Mouse (Mus musculus) embryonic facial prominence, embryonic 11.5 days (tissue): Measurements from ENCODE around the gene Fntb. TPM values are rescaled to one million over a fixed set of nuclear protein-coding genes. Genes with fewer than 3 reads are reported as not detected.
A peak's percentile ranks its signal among the peaks of the same experiment; 100 is the strongest.

Experiments
- ATAC-seq: fragments of 200-750 bp; cut with Nextera tagmentation; replicated peaks from 2 replicates; pipeline ENCODE4 v1.8.0; 2017; ENCODE audit warnings: low read depth; ENCODE audit not compliant: insufficient number of reproducible peaks, low FRiP score, low TSS enrichment
- DNase-seq: peaks from one replicate; pipeline ENCODE4 v3.0.0-alpha.2; 2015; ENCODE audit warnings: low spot score
- H3K27ac ChIP-seq: fragments of 300-500 bp; sonication (generic); replicated peaks from 2 replicates; pipeline ENCODE4 v1.5.1; 2014; ENCODE audit warnings: mild to moderate bottlenecking, low read depth, low read length, control low read depth
- H3K27me3 ChIP-seq: fragments of 300-500 bp; sonication (generic); 2 replicates; pipeline ENCODE4 v1.6.1; 2014; ENCODE audit warnings: mild to moderate bottlenecking, low read length, moderate library complexity, mixed read lengths; ENCODE audit not compliant: control insufficient read depth, insufficient read depth
- H3K36me3 ChIP-seq: fragments of 300-500 bp; sonication (generic); replicated peaks from 2 replicates; pipeline ENCODE4 v1.6.1; 2014; ENCODE audit warnings: low read depth, mild to moderate bottlenecking, low read length, moderate library complexity, mixed read lengths; ENCODE audit not compliant: control insufficient read depth, insufficient read depth
- H3K4me1 ChIP-seq: fragments of 300-500 bp; sonication (generic); 2 replicates; pipeline ENCODE4 v1.6.1; 2014; ENCODE audit warnings: low read length, mixed read lengths; ENCODE audit not compliant: control insufficient read depth, insufficient read depth
- H3K4me2 ChIP-seq: fragments of 300-500 bp; sonication (generic); 2 replicates; pipeline ENCODE4 v1.6.1; 2014; ENCODE audit warnings: low read depth, mild to moderate bottlenecking, control low read depth, low read length, moderate library complexity
- H3K4me3 ChIP-seq: fragments of 300-500 bp; sonication (generic); 2 replicates; pipeline ENCODE4 v1.5.1; 2014; ENCODE audit warnings: low read depth, low read length, control low read depth
- H3K9ac ChIP-seq: fragments of 300-500 bp; sonication (generic); replicated peaks from 2 replicates; pipeline ENCODE4 v1.6.1; 2014; ENCODE audit warnings: mild to moderate bottlenecking, control low read depth, low read length
- H3K9me3 ChIP-seq: fragments of 300-500 bp; sonication (generic); replicated peaks from 2 replicates; pipeline ENCODE4 v1.6.1; 2016; ENCODE audit warnings: mild to moderate bottlenecking, low read length, inconsistent platforms, mixed read lengths; ENCODE audit not compliant: control insufficient read depth
- WGBS: fragments of 180-500 bp; shearing (Covaris S2); extraction: QIAGEN DNeasy Blood & Tissue Kit; methylation state at CpG from one replicate; pipeline ENCODE4 v1.1.7; 2014; 5-methylcytosine and 5-hydroxymethylcytosine counted together
- polyA plus RNA-seq: library from polyadenylated mRNA; unstranded; fragments of >200 nt; fragmentation: Nextera tagmentation; extraction: Ambion mirVana; gene quantifications from 2 replicates; pipeline ENCODE4 v1.2.1, GENCODE M21; 2014

The Fntb gene
- polyA plus RNA-seq, 1 experiment from 2014 or later: 47.7 TPM

- no peak overlapping the region for H3K9ac ChIP-seq
- no peak overlapping the region for H3K4me3 ChIP-seq
- no peak overlapping the region for H3K27ac ChIP-seq
- H3K27me3 ChIP-seq: peaks cover 7% of the 10 kb centered on the region
- H3K9me3 ChIP-seq: no peaks in the 10 kb centered on the region
- no peak overlapping the region for H3K4me2 ChIP-seq
- 39% methylated on average over 4 of the region's 4 CpGs for WGBS
- DNase-seq (no peak), ATAC-seq (no peak)
- H3K36me3 ChIP-seq: no peaks in the 10 kb centered on the region
- H3K4me1 ChIP-seq: no peaks in the 10 kb centered on the region
Observed at GRCm38 (mm10) chr12:76816720-76817119, 51.3 kb downstream of the Fntb start.

DNA sequence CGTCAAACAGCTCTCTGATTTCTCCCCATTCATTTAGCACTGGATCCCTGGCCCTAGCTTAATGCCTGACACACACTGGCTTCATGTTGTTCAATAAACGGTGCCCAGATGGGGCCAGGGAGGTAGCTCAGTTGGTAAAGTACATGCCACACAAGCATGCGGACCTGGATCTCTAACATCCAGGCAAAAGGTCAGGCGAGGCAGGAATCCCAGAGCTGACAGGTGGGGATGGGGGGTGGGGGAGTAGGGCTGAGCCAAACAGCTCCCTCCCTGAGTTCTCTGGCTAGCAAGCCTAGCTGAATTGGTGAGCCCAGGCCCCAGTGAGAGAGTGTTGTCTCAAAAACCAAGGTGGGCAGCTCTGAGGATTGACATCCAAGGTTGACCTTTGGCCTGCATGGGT is 51.8 kb downstream of the Fntb start:
- H3K4me2 ChIP-seq: no peak overlapping the region
- peaks cover 4% of the 10 kb centered on the region; the same call in 1 of the 2 replicates for H3K4me1 ChIP-seq
- DNase-seq: no peak
- no peak overlapping the region for H3K4me3 ChIP-seq
- no peaks in the 10 kb centered on the region for H3K9me3 ChIP-seq
- WGBS: 46% methylated on average over 4 of the region's 4 CpGs
- no peak for ATAC-seq
- H3K9ac ChIP-seq: 0 out of 2 replicates have a peak overlapping the region, but pooled peaks have one; percentile 10
- H3K36me3 ChIP-seq: no peaks in the 10 kb centered on the region
- no peak overlapping the region for H3K27ac ChIP-seq
- H3K27me3 ChIP-seq: peaks cover 10% of the 10 kb centered on the region

- no peak overlapping the region for H3K27ac ChIP-seq
- peaks cover 4% of the 10 kb centered on the region; the same call in 1 of the 2 replicates for H3K4me1 ChIP-seq
- H3K9me3 ChIP-seq: no peaks in the 10 kb centered on the region
- ATAC-seq: no peak; the same call in 1 of the 2 replicates
- peak; percentile 66 for DNase-seq
- peaks cover 13% of the 10 kb centered on the region for H3K27me3 ChIP-seq
- WGBS: 49% methylated on average over 4 of the region's 4 CpGs
- H3K36me3 ChIP-seq: no peaks in the 10 kb centered on the region
- H3K4me3 ChIP-seq: no peak overlapping the region
- H3K4me2 ChIP-seq: no peak overlapping the region
- no peak overlapping the region for H3K9ac ChIP-seq
Observed at GRCm38 (mm10) chr12:76818120-76818519, 52.7 kb downstream of the Fntb start.

GRCm38 (mm10) chr12:76818908-76819307 is 53.5 kb downstream of the Fntb start:
- WGBS: 89% methylated on average over 9 of the region's 9 CpGs

DNA sequence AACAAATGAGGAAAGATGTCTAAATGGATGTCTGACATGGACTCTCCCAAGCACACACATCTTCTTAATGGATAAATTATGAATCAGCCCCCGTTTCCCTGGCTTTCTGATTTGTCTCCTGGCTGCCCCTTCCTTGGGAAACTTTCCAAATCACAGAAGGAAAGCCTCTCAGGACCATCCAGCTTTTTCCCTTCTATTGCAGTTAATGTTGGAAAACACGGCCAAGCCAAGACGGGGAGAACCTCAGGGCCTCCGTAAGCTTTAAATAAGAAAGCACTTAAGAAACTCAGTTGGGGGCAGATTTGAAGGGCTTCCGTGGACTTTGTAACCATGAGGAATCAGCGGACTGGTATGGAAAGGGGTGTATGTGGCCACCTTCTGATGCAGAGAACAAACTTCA is 54.4 kb downstream of the Fntb start:
- H3K4me1 ChIP-seq: peaks cover 4% of the 10 kb centered on the region; the same call in 1 of the 2 replicates

More at GRCm38 (mm10) chr12:76818908-76819307, 53.5 kb downstream of the Fntb start:
- ATAC-seq: no peak
- Histone ChIP-seq H3K27me3 (peaks cover 13% of the 10 kb centered on the region), H3K4me1 (peaks cover 4% of the 10 kb centered on the region; the same call in 1 of the 2 replicates), H3K36me3 (no peaks in the 10 kb centered on the region), H3K4me3 (no peak overlapping the region), H3K4me2 (no peak overlapping the region), H3K9ac (no peak overlapping the region), H3K27ac (no peak overlapping the region), H3K9me3 (no peaks in the 10 kb centered on the region)
- DNase-seq: no peak

DNA sequence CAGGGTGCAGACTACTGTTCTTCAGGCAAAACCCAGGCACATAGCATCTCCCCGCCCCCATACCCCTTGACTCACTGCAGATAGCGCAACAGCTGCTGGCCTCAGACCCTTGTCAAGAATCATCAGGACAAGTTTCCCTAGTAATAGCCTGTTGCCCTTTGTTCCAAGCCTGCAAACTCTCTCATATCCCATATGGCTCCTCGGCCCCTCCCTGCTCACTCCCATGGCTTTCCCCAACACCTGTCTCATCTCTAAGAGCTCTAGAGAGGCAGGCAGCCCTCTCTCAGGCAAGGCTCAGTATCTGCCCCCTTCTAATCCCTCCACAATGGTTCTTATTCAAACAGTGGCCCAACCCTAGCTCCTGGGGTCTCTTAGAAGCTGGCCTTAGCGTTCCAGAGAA is 55.2 kb downstream of the Fntb start:
- Histone ChIP-seq H3K4me1 (peaks cover 4% of the 10 kb centered on the region; the same call in 1 of the 2 replicates), H3K36me3 (no peaks in the 10 kb centered on the region), H3K9me3 (no peaks in the 10 kb centered on the region), H3K9ac (no peak overlapping the region), H3K4me3 (no peak overlapping the region), H3K4me2 (no peak overlapping the region), H3K27ac (no peak overlapping the region), H3K27me3 (peaks cover 13% of the 10 kb centered on the region)
- no peak for ATAC-seq
- 43% methylated on average over 4 of the region's 4 CpGs for WGBS
- DNase-seq: no peak

More for the DNA sequence above, 54.4 kb downstream of the Fntb start:
- H3K9ac ChIP-seq: no peak overlapping the region
- no peaks in the 10 kb centered on the region for H3K36me3 ChIP-seq
- 78% methylated on average over 6 of the region's 6 CpGs for WGBS
- H3K27ac ChIP-seq: no peak overlapping the region
- H3K27me3 ChIP-seq: peaks cover 13% of the 10 kb centered on the region
- H3K4me3 ChIP-seq: no peak overlapping the region
- ATAC-seq: no peak
- no peak for DNase-seq
- no peaks in the 10 kb centered on the region for H3K9me3 ChIP-seq
- no peak overlapping the region for H3K4me2 ChIP-seq

DNA sequence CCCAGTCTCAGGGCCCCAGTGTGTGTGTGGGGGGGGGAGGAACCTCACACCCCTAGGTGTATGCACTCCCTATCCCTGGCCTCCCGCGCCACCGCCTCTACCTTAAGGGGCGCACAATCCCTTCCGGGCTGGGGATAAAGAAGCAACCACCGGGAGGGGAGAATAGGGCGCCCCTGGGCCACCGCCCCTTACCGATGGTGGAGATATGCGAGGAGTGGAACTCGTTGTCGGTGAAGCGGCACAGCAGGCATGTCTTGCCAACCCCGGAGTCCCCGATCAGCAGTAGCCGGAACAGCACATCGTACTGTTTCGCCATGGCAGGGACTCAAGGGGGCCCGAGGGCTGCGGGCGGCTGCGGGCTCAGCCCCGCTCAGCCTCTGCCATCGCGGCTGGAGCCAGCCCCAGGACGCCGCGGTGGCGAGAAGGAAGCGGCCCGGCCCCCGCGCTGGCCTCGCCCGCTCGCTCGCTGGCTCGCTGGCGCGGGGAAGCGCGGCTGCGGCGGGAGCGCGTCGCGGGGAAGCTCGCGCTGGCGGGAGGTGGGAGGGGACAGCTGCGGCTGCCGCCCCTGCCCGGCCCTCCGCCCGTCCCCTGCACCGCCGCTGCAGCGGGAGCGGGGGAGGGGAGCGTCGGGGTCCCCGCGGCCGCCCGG is 56.7 kb downstream of the Fntb start:
- Histone ChIP-seq H3K4me2 (peak overlapping the region; percentile 97), H3K9me3 (no peaks in the 10 kb centered on the region), H3K36me3 (no peaks in the 10 kb centered on the region), H3K9ac (peak overlapping the region; percentile 85), H3K27ac (no peak overlapping the region; the same call in 1 of the 2 replicates), H3K4me1 (peaks cover 4% of the 10 kb centered on the region; the same call in 1 of the 2 replicates), H3K27me3 (peaks cover 13% of the 10 kb centered on the region), H3K4me3 (peak overlapping the region; percentile 69)
- peak; percentile 50 for DNase-seq
- WGBS: under 1% methylated on average over 52 of the region's 66 CpGs
- ATAC-seq: peak; percentile 55

DNA sequence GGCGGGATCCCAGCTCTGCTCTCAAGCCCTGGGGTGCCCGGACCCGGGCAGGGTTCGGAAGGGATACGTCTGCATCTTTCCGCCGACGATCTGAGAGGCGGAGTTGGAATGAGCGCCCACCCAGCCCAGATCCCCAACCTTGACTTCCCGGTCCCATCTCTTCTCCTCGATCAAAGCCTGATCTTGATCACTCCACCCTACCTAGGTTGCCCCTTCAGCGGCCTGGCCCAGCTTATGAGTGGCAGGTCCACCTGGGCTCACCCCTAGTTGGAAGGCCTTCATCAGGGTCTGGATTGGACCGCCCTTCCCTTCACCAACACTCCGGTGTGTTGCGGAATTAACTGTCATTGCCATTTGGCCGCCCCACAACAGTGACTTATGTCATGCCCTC is 57.3 kb downstream of the Fntb start, which contains the start of gene Rab15:
Gene Rab15, minus strand, starts transcription at position 258 of the 391 bp plus-strand sequence.
- WGBS: 3% methylated on average over 14 of the region's 17 CpGs
- Histone ChIP-seq H3K9me3 (no peaks in the 10 kb centered on the region), H3K9ac (peak within 1 kb of the TSS; percentile 85), H3K4me1 (peaks cover 4% of the 10 kb centered on the region; the same call in 1 of the 2 replicates), H3K36me3 (no peaks in the 10 kb centered on the region), H3K27ac (no peak within 1 kb of the TSS; the same call in 1 of the 2 replicates), H3K4me3 (peak within 1 kb of the TSS; percentile 69), H3K4me2 (peak within 1 kb of the TSS; percentile 97), H3K27me3 (peaks cover 13% of the 10 kb centered on the region)
- no peak for DNase-seq
- ATAC-seq: peak; percentile 17; the same call in 1 of the 2 replicates
